Mouse (Mus musculus) c-Kit-positive CD71-negative TER-119-negative erythroid progenitor cells, embryonic 14.5 days (primary cell): ENCODE data around the gene Ppp4r1.

Source experiments
- DNase-seq: peaks from one replicate; pipeline ENCODE4 v3.0.0-alpha.2; 2013; ENCODE audit warnings: low read depth

The Ppp4r1 gene

DNA sequence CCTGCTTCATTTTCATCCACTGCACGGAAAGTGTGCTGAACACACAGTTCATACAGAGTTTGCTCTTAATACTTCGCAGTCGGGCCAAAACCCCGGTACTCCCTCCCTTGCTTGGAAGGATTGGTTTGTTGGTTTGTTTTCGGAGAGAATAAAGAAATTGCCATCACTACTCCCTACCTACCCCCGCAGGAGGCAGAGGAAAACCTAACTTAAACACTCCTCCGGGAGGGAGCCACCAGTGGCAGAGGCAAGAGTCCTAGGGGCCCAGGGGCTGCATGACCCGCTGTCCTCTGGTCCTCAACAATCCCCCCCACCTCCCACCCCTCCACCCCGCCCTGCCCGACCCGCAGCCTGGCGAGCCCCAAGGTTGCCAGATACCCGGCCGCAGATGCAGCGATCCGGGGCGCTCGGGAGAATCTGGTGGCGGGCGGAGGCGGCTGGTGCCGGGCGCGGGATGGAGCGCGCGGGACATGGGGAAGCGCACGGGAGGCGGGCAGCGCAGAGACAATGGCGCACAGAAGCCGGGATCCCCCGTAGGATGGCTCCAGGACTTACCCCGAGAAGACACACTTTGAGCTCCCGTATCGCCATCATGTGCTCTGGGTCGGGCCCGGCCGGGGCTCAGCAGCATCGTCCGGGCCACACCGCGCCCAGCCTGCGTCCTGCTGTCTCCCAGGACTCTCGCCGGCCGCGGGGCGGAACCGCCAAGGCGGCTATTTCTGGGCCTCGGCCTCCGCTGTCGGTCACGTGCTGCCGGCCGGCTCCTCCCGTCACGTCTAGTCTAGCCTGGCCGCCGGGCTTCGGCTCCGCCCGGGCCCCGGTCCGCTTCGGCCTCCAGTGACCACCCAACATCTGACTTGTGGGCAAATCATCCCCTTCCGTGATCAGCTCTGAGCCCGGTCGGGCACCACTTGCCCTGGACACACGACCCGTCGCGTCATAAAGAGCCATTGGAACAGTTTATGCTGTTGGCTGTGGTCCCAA lies 10.1 kb upstream of the Ppp4r1 start, which contains the start of gene Rab31:
Rab31 (minus strand) TSS at position 802 of the 984 bp plus-strand sequence.
- DNase-seq, result no peak

DNA sequence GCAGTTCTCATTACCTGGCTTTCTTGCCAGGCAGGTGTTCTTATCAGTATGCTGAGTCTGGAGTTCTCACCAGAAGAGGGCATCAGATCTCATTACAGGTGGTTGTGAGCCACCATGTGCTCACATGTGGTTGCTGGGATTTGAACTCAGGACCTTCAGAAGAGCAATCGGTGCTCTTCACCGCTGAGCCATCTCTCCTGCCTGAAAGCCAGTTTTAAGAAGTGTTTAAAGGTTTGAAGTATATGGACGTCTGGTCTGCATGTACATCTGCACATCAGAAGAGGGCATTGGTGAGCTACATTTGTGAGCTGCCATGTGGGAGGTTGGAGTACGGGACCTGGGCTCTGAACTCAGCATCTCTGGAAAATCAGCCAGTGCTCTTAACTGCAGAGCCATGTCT lies 8.8 kb upstream of the Ppp4r1 start:
- no peak for DNase-seq

DNA sequence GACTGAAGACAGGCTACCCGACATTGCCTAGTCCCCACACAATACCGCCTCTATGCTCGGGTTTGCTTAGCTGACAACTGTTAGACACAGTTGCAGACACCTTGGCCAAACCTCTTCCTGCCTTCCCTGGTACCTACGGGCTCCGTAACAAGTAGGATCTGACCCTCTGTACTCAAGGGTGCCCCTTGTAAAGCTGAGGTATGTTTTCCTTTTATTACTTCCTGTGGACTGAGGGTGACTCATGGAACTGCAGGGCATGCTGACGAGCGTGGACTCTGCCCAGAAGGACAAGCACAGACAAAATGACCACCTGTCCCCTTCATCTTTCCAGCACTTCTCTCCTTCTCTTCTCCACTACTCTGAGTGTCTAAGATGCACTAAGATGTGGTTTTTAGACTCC lies 7.9 kb upstream of the Ppp4r1 start:
- DNase-seq, result no peak

DNA sequence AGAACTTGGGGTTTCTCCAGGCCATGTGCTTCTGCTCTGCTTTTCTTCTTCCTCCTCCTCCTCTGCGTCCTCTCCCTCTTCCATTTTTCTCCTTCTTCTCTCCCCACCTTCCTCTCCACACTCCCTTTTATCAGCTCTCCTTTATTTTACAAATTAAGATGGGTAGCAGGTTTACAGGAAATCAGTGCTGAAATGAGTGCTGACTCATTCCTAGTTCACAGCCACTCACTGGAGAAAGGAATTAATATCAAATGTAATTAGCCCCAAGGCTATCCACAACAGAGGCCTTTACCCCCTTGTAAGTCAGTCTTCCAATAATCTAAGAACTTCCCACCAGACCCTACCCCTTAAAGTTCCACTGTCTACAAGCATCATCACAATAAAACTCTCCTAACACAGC lies 6.1 kb upstream of the Ppp4r1 start:
- DNase-seq, result no peak

DNA sequence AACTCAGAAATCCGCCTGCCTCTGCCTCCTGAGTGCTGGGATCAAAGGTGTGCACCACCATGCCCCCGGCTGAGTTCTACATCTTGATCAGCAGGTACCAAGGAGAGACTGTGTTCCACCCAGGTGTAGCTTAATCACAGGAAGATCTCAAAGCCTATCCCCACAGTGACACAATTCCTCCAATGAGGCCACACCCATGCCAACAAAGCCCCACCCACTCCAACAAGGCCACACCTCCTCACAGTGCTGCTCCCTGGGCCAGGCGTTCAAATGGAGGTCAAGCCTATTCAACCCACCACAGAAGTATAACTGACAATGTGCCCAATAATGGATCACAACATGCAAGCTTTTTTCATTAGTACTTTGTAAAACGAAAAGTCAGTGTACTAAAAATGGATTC lies 4.9 kb upstream of the Ppp4r1 start:
- no peak for DNase-seq

DNA sequence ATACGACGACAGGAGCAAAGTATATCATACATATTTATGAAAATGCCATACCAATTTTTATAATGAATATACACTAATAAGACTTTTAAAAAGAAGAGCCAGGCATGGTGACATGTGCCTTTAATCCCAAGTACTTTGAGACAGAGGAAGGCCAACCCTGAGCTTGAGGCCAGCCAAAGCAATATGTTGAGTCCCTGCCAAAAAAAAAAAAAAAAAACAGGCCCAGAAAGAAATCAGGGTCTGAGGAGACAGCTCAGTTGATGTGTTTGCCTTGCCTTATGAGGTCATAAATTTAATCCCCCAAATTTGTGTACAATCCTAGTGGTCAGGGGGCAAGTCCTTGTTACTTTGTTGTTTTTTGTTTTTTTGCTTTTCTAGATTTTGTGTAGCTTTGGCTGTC lies 1.4 kb upstream of the Ppp4r1 start:
- no peak for DNase-seq

DNA sequence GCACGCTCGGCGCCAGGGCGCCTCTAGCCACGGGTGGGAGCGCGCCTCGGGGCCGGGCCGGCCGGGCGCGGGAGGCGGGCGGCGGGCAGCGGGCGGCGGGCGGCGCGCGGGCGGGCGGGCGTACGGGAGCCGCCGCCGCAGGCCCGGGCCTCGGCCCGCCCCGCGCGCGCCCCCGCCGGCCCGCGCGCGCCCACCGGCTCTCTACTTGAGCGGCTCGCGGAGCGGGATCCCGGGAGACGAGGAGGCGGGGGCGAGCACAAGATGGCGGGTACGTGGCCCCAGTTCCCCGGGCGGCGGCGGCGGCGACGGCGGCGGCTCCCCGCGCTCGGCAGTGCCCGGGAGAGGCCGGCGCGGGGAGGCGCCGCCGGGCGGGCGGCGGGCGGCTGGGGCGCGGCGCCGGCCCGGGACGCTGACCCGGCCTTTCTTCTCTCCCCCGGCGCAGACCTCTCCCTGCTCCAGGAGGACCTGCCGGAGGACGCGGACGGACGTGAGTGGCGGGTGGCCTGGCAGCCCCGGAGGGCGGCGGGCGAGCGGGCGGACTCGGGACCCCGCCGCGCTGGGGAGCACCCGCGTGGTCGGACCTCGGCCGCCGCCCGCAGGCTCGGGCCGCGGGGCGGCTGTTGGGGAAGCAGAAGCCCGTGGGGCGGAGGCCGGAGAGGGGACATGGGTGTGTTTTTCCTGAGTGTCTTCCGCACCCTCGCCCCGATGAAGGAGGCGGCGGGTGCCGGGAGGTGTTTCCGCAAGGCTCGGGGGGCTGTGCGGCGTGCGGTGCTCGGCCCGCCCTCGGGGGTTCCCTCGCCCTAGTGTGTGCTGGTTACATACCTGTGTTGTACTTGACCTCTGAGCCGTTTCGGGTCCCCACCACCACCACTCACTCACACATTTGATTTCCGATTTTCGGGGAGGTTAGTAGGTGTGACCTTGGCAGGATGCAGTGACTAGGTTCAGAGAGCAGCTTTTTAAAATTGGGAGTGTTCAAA lies 1.1 kb downstream of the Ppp4r1 start:
- DNase-seq, result no peak

DNA sequence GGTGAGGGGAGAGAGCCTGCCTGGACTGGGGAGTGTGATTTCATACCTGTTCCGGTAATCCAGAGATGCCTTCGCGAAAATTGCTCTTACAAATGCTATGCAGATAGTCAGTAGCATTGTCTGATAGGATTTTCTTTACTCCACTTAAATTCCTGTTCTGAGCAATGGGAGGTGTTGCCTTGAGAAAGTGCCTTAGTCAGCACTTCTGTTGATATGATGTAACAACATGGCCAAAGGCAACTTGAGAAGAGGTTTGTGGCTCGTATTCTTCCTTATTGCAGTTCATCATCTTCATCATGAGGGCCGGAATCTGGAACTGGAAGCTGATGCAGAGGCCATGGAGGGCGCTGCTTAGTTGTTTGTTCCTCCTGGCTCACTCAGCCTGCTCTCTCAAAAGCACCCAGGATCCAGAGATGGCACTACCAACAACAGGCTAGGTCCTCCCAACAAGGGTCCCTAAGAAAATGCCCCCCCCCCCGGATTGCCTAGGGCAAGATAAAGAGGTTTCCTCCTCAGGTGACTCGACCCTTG lies 2.3 kb downstream of the Ppp4r1 start:
- no peak for DNase-seq

DNA sequence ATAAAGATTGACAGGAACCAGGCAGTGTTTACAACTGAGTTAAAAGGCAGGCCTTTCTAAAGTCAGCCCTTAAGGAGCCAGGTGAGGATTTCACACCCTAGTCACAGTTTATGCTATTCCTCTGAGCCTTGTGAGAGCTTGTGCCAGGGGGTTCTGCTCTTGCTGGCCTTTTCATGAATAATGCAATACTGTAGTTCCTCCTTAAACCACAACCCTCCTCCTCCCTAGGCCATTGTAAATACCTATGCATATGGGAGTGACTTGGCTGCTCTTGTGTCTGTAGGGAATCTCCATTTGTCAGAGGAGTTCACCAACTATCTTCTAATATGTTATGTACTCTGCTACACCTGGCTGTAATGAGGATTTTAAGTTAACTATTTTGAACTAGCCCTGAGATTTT lies 3.3 kb downstream of the Ppp4r1 start:
- no peak for DNase-seq

DNA sequence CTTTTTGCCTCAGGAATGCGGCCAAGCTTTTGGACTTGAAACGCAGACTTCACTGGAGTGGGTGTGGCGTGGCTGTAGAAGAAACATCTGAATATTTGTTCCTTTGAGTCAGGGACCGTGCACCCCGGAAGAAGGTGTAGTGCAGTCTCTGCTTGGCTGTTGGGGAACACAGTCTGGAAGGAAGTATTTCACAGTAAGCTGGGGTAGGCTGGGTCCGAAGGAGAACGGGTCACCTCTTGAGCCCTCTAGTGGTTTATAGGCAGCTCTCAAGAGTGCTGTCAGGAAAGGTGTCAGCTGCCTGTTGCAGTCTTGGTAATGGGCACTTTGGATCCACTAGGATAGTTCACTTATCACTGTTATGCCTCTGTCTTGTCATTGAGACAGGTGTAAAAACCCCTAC lies 3.9 kb downstream of the Ppp4r1 start:
- no peak for DNase-seq

DNA sequence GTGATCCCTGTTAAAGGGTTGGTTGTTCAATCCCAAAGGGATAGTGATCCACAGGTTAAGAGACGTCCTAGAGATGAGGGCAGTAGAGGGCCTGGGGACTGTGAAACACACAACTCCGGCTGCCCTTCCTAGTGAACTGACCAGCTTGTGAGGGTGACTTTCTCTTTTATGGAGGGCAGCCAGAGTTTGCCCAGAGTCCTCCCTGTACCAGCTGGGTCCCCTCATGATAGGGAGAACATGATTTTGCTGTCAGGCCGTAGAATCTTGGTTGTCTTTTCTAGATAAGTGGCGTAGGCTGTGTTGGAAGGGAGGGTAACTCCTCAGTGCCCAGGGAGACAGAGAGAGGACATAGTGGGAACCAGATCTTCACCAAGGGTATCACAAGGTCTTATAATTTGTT lies 4.9 kb downstream of the Ppp4r1 start:
- DNase-seq, result no peak

DNA sequence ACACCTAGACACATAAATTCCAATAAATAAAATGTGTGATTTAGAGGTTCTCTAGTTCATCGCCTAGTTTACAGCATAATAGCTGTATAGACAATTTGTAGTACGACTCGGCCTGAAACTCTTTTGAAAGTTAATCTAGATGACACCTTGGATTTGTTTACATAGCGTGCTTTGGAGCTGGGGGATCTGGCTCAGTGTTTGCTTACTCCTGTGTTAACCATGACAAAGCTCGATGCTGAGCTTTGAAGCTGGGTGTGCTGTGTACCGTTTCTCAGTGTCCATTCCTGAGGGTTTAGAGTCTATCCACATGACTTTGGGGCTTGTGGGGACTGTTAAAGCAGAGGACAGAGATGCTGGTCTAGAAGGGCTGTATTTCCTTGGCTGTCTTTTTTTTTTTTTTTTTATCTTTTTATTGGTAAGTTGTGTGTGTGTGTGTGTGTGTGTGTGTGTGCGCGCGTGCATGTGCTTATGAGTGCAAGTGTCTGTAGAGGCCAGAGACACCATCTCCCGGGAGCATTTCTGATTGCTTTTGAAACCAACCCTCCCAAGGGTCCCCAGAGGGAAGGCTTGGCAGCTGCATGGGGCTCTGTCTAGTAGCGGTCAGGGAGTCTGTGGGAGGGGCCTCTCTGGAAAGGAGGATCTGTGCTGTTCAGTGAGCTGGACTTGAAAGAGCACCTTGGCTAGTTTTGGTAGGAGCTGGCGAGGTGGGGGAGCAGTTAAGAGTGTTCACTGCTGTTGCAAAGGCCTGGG lies 6.3 kb downstream of the Ppp4r1 start:
- DNase-seq, result no peak

DNA sequence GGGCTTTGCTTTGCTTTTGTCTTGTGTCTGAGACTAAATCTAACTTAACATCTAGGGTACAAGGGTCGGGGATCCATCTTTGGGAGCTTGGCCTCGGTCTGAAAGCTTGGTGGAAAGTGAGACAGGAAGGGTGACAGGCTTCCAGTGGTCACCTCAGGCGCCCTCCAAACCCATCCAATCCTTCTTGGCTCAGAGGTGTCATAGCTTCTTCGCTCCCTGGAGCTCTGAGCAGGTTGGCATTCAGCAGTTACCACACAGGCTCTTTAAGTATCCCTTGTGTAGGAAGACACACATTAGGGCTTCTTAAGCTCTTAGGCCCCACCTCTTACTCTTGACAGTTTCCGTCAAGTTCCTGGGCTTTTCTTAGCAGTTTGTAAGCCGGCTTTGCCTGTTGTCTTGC lies 7.2 kb downstream of the Ppp4r1 start:
- DNase-seq, result no peak

DNA sequence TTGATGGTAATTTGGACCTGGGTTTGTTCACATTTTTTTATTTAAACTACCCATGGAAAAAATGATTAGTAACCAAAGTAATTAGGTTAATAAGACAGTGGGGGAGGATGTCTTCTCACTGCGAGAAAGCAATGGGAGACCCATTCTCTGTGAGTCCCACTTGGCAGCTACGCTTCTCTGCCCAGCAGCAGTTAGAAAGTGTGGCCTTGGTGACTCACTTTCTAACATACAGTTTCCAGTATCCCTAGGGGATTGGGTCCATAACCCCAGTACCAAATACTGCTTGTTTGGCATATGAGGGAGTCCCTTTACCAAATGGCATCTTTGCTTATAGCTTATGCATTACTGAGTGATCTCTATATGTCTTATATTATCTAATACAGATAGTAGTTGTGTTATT lies 8.8 kb downstream of the Ppp4r1 start:
- DNase-seq, result no peak

DNA sequence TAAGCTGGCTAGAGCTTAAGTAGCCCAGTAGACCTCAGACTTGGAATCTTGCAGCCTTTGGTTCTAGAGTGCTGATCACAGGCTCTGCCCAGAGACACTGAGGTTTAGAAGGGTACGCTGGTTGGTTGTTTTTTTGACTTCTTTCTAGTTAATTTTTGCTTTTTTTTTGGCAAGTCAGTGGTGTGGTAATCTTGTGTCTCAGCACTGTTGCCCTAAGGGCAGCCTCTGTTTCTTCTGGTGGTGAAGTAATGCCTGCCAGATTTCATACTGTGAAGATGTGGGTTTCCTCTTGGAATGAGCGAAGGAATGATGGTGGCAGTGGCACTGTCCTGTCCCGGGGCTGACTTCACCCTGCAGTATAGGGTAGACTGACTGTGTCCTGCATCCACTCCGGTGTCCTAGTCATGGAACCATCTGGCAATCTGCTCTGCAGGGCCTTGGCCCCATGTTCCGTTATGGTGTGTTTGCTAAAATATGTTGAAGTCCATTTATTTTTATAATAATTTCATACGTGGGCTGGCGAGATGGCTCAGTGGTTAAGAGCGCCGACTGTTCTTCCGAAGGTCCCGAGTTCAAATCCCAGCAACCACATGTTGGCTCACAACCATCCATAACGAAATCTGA lies 11.0 kb downstream of the Ppp4r1 start:
- no peak for DNase-seq

DNA sequence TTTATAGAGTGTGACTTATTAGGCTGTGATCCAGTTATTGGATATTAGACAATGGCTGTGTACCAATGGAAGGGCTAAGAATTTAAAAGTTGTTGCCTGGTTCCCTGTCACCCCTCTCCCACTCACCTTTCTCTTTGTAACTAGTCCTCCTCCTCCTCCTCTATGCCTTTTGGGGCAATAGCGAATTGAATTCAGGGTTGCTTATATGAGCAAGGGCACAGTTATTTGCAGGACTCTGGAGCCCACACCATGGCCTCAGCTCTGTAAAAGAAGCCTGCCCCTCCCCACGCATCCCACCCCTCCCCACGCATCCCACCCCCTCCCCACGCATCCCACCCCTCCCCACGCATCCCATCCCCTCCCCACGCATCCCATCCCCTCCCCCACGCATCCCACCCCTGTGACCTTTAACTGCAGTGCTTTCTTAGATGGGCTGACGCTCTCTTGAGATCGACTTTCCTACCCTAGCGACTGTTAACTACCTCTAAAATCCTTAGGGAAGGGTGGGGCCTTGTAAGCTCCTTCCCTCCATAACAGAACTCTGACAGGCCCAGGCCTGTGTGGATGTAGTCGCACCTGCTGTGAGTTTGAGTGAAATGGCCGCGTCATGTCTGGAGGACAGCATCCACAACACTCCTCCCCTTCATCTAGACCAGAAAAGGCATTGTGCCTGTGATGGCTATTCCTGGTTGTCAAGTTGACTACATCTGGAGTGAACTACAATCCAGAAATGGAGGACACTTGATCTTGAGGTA lies 11.9 kb downstream of the Ppp4r1 start:
- DNase-seq, result no peak

DNA sequence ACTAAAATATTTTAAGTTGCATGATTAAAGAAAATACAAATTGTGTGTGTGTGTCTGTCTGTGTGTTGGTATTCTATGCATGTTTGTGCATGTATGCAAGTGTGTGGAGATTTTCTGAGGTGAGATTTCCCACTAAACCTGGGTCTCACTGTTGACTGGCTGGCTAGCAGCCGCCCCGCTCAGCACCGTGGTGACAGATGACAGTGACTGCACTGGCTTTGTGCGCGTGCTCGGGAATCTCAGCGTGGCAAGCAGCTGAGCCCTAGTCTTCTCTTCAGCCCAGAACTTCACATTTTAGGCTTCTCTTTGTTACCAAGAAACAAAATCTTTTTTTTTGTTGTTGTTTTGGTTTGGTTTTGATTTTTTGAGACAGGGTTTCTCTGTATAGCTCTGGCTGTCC lies 13.7 kb downstream of the Ppp4r1 start:
- no peak for DNase-seq

DNA sequence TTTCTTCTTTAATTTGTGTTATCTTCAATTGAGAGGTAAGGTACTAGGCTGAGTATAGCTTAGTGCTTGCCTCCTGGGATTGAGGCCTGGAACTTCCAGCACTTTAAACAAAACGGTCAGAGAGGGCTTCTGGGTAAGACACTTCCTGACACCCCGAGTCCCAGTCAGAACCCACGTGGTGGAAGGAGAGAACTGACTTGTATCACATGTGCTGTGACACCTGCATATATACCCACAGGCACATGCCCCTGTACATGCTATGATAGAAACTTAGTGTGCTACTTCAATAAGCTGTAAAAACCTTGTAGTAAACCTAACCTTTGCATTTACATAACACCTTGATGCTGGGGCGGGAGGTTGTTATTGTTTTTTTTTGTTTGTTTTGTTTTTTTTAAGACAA lies 16.1 kb downstream of the Ppp4r1 start:
- no peak for DNase-seq

DNA sequence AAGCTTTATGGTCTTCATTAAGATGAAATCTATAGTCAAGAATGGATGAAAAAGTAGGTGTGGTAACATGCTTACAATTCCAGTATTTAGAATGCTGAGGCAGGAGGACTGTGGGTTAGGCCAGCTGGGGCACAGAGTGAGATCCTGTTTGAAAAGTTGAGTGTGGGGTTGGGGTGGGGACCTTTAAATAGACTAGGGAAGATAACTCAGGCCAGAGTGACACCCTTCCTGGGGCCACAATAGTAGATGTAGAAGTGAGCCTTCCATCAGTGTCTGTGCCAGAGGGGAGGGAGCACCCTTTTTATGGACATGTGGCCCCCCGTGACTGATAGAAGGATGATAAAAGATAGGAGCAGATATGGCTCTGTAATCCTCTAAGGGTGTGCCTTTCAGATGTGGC lies 17.0 kb downstream of the Ppp4r1 start:
- no peak for DNase-seq

DNA sequence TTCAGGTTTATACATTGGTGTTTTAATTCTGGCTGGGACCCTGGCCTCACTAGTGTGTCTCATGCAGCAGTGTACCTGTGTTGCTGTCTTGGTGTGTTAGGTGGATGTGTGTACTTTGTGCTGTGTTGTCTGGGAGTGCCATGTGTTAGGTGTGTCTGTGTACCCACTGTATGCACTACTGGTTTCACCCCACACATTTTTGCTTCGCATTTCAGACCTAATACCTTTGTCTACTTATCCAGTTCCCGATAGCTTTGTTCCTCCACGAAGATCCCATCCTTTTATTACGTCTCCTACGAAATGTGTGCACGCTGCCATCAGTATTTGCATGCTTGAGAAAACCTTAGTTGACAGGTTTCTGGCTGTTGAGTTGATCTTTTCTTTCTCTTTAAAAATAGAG lies 18.1 kb downstream of the Ppp4r1 start:
- DNase-seq, result no peak

DNA sequence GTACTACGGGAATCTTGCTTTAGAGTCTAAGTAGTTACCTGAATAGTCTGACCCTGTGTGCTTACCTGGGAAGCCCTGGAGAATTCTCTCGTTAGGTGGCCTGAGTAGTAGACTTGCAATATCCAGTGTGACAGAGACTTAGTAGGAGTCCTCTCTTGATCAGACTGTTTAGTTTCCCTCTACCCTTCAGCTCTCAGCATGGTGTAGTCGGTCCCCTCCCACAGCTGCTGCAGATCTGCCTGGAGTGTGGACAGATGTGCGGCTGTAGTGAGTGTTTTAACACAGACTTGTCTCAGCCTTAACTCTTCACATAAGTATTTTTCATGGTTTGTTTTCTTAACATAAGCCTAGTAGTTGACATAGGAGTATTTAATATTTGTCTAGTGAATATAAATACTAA lies 19.7 kb downstream of the Ppp4r1 start:
- no peak for DNase-seq
